Mouse (Mus musculus) ovary, postnatal 36 days (tissue): Measurements from ENCODE around the gene Acss2.
"Not testable (repeated sequence)": the region's sequence is repeated elsewhere in the genome, so short reads cannot be mapped to it uniquely, and the experiment has no call there.

Experiments
- DNase-seq: peaks from one replicate; pipeline ENCODE4 v3.0.0; 2022; ENCODE audit warnings: low spot score, mixed read lengths

The Acss2 gene

DNA sequence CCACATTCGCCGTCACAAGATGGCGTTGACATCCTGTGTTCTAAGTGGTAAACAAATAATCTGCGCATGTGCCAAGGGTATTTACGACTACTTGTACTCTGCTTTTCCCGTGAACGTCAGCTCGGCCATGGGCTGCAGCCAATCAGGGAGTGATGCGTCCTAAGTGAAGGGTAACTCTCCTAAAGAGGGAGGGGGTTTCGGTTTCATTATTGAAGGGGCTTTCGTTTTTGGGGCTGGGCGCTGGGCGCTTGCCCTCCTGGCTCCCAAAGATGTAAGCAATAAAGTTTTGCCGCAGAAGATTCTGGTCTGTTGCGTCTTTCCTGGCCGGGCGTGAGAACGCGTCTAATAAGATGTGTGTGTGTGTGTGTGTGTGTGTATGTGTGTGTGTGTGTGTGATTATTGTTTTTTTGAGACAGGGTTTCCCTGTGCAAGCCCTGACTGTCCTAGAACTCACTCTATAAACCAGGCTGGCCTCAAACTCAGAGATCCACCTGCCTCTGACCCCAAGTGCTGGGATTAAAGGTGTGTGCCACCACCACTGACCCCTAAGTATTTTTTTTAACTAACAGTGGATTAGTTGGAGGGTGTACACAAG is 20.8 kb downstream of the Acss2 start:
- DNase-seq: not testable (repeated sequence)

DNA sequence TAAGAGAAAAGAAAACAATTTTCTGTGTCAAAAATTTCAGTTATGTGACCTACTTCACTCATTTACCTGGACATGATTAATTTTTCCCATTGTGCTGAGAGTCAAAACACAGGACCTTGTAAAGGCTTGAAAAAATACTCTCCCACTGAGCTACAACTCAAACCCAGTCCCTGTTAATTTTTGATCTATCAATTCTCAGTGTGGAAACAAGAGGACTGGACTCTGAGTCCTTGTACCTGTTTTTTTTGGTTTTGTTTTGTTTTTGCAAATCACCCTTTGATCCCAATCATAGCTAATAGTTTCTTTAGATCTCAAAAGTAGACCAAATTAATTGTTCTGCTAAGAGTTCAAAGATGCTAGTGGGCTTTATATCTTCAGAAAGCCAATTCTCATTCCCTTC is 21.9 kb downstream of the Acss2 start:
- DNase-seq: no peak

GRCm38 (mm10) chr2:155540822-155541458 is 23.2 kb downstream of the Acss2 start:
- DNase-seq: peak; percentile 10

DNA sequence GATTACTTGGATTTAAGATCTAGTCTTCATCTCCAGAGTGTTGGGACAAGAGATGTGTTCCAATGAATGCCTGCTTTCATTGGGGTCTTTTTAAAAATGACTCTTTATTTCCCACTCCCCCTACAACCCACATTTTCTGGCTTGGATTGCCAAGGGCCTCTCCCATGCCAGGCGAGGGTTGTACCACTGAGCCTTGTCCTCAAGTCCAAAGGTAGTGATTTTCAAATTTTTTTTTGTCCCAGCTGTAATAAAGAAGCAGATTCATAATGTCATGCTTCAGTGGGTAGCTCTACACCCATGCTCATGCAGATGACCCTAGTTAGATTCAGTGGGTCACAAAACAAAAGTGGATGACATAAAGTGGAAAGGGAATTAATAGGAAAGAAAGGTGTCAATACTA is 29.2 kb downstream of the Acss2 start:
- DNase-seq: no peak

DNA sequence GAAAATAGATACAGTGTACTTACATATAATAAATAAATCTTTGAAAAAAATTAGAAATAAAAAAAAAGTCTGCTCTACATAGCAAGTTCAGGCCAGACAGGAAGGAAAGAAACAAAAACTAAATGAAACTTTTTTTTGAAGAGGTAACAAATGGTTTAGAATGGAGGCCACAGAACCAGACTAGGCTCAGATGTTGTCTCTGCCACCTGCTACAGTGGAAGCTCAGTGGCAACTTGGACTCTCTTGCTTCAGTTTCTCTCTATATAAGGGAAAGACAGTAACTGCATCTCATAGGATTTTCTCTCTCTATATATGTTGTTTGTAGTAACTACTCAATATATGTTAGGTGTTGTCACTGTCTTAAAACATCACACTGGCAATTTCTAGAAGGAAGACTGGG is 34.6 kb downstream of the Acss2 start:
- no peak for DNase-seq

DNA sequence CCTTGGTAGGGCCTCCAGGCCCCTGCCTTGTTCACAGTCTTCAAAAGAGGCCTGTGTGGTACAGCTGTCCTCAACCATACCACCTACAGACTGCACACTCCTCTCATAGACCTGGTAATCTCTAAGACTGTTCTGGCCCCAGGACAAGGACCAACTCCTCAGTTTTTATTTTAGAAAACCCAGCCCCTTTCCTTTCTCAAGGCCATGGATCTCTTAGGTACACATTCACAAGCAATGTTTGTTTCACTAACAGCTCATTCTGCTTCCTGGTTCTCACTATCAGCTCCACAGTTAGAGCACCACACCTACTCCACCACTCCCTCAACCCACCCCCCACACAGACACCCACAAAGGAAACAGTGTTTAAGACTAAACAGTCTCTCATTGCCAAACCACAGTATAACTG is 35.2 kb downstream of the Acss2 start:
- no peak for DNase-seq

DNA sequence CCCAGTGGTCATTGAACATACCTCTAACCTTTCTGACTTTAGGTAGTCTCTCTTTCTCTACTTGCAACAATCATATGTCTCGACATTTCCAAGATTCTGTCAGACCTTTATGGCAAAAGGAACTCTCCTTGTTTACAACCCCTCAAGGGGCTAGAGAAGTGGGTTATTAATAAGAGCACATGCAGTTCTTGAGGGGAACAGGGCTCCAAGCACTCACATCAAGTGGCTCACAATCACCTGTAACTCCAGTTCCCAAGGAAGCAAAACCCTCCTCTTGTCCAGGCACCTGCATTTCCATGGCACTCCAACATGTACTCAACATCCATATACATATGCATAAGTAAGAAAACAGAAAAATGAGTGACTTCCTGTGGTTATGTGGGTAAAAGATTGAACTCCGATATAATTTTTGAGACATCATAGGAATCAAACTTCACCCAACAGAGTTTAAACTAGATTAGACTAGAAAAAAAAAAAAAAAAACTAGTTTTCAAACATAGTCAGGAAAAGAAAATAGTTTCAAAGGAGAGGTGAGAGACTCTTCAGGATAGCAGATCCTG is 36.8 kb downstream of the Acss2 start:
- DNase-seq: no peak

DNA sequence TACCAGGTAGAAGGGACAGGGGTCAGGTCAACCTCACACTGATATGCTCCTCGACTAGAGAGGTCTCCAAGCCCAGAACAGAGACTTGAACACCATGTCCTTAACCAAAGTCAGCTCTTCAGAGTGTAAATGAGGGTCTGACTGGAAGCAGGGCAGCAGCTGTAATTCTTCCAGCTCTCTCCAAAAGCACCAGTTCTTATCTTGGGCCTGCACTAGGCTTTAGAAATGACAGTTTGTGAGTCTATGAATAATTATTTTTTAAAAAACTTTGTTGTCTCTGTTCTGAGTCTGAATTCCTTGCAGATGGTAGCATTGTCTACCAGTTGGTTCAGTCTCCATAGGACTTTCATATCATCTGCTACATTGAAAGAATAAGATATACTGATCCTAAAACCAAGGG is 44.5 kb downstream of the Acss2 start:
- DNase-seq: no peak

DNA sequence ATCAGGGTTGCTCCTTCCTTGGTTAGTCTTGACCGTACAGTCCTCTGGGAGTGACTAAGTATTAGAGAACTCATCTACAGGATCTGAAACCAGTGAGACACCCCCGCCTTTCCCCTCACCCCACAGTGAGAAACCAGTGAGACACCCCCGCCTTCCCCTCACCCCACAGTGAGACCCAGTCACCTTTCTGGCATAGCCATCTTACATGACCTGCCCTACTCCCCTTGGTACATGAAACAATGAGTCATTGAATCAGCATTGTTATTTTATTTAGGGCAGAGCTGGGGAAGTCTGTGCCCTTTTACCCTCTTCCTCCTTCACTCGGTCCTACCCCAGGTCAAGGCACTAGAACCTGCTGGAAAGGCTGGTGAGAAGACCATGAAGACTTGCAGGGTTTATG is 45.2 kb downstream of the Acss2 start:
- no peak for DNase-seq

GRCm38 (mm10) chr2:155567751-155568150 is 50.0 kb downstream of the Acss2 start:
- no peak for DNase-seq

DNA sequence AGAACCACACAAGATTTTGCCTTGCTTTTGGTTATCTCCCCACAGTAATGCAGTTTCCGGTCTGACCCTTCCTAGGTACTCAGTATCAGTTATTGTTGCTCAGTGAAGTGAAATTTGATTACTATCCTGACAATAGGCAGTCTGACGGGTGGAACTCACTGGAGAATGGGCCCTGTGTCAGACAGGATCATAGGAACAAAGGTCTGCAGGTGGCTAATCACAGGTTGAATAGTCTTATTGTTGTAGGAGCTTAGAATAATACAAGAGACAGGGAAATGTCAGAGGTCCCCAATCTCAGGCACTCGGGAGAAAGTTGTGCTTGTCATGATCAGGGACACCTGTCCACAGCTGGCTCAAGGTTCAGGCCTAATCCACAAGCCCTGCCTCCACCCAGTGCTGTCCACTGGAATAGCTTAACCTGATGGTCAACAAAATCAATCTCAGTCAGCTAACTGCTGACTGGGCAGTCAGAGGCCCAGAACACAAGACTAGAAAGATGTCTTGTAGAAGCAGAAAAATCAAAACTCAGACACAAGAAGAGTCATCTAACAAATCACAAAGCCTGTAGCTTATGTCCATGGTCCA is 51.6 kb downstream of the Acss2 start:
- no peak for DNase-seq

DNA sequence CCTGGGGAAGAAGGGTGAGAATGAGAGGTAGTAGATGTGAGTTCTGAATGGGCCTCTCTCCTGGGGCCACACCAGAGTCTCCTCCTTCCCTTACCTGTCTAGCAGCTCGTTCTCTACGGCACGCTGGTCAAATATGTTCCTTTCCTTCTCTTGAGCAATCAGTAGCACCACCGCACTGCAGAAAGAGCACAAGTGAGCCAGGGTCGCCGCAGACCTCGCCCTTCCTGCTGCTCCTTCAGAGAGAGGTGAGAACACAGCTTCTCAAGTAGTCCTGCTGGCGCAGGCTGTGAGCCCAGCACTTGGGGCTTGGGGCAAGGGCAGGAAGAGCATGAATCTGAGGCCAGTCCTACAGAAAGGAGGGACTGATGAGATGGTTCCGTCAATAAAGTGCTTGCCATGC is 55.3 kb downstream of the Acss2 start:
- DNase-seq: no peak

GRCm38 (mm10) chr2:155573996-155574395 is 56.2 kb downstream of the Acss2 start:
- no peak for DNase-seq

DNA sequence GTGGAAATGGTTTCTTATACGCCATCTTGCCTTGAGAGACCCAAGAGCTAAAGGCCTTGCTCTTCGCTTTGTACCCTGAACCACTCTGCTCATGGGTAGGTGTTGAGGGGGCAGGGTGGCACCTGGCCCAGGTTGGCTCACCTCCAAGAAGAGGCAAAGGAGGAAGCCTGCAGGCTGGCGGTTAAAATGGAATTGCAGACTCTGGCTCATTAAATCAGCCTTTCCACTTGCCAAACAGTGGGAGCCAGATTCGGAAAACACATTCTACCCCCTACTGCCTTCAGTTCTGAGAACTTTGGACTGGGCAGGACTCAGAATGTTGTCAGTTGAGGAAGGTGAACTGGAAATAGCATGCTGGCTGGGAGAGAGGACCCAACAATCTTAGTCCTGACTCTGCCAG is 57.0 kb downstream of the Acss2 start:
- DNase-seq: no peak

DNA sequence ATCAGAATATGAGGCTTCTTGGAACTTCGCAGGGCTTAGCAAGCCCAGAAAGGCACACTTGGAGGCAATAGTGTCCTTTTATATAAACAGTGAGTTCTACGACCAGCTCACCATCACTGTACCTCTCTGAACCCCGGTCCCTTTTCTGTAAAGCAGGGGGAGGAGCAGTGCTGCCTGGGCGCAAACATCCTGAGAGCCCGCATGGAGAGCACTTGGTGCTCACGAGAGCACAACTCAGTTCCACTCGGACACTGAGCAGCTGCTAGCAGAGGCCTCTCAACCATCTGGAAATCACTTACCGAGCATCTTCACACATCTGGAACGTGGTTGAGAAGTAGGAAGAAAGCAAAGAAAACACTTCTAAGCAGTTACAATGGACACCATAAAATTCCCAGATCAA is 58.9 kb downstream of the Acss2 start:
- DNase-seq: no peak

DNA sequence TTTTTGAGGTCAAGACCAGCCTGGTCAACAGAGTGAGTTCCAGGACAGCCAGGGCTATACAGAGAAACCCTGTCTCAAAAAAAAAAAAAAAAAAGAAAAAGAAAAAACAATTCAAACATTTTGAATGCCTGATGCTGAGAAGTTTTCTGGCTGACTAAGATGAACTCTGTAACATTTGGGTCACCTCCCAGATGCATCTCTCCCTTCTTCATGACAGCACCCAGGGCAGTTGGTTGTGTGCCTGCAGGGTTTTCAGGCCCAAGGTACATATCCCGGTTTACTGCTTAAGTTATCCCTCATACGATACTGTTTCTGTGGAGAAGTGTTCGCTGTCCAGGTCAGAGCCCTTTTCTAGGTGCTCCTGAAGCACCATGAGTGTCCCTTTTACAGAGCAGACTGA is 62.6 kb downstream of the Acss2 start:
- no peak for DNase-seq

- DNase-seq: no peak
Measured at GRCm38 (mm10) chr2:155582384-155582995, 64.7 kb downstream of the Acss2 start.

- no peak for DNase-seq
Measured at GRCm38 (mm10) chr2:155582996-155583395, 65.2 kb downstream of the Acss2 start.

- DNase-seq: peak; percentile 23
Measured at GRCm38 (mm10) chr2:155583927-155584530, 66.3 kb downstream of the Acss2 start.

DNA sequence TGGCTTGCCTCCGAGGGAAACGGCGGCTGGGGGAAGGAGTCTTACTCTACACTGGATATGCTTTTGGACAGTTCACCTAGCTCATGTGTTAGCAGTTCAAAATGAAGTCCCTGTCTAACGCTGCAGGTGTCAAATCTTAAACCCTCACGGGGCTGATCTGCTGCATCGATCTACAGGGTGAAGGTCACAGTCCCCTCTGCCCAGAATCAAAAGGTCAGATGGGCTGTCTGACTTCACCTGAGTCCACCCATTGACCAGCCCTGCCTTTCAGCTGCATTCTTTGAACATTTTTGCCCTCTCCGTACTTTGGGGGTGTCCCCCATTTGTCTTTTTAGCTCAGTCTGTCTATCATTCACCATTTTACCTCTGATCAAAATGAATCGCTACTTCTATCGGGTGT is 67.3 kb downstream of the Acss2 start:
- DNase-seq: no peak

GRCm38 (mm10) chr2:155585486-155585885 is 67.7 kb downstream of the Acss2 start:
- DNase-seq: no peak

DNA sequence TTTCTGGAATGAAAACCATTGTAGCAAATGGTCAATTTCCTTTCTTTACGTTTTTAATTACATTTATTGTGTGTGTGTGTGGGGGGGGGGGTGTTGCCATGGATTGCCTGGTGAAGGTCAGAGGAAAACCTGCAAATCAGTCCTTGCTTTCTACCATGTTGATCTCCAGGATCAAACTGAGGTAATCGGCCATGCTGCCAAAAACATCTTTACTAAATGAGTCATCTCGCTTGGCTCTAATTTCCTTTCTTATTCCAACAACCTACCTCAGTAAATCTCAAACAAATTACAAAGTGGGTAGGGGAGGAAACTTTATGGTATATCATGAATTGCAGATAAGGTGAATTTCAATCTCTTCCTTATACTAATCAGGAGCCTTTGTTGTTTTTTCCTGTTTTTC is 70.4 kb downstream of the Acss2 start:
- DNase-seq: no peak

GRCm38 (mm10) chr2:155589521-155589920 is 71.8 kb downstream of the Acss2 start:
- DNase-seq: no peak
